Mouse (Mus musculus): ENCODE measurements around the gene Syk. TPM values are rescaled to one million over a fixed set of nuclear protein-coding genes. Genes with fewer than 3 reads are reported as not detected.
A peak's percentile ranks its signal among the peaks of the same experiment; 100 is the strongest.

Gene Syk
- polyA plus RNA-seq, 1 experiment from 2014 or later = 3.4 TPM

DNA sequence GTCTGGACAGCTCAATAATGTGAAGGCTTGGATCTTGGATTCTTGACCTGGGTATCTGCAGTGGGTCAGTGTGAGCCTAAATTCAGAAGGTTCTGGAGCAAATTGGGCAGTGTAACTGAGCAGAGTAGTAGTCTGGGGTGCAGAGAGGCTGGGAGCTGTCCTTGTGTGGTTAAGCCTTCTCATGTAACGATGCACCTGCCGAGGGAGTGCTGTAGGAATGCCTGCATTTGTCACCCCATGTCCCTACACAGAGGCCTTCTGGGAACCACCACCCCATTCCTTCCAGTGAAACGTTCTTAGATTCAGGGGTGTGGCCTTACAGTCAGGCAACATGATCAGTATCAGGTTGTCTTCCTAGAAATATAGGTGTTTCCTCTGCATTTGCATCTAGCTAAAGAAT is 30.3 kb downstream of the Syk start:
- 64% methylated on average over 3 of the region's 3 CpGs for WGBS
- H3K27me3 ChIP-seq (replicated peaks; ENCODE audit: control insufficient read depth, insufficient read depth, low read length) = no peaks in the 10 kb centered on the region
- H3K27ac ChIP-seq (ENCODE audit: low read depth) = no peak overlapping the region
- H3K9ac ChIP-seq (ENCODE audit: low read length) = no peak overlapping the region
- no peaks in the 10 kb centered on the region for H3K36me3 ChIP-seq (ENCODE audit: control insufficient read depth, insufficient read depth, low read length)
- DNase-seq (ENCODE audit: low spot score) (no peak), ATAC-seq (replicated peaks; ENCODE audit: low FRiP score, low TSS enrichment, low read depth) (no peak)
- H3K4me3 ChIP-seq (ENCODE audit: low read depth, low read length) = no peak overlapping the region
- no peaks in the 10 kb centered on the region for H3K9me3 ChIP-seq (ENCODE audit: control insufficient read depth, low read length)
- H3K4me1 ChIP-seq (replicated peaks; ENCODE audit: control insufficient read depth, insufficient read depth, low read length) = no peaks in the 10 kb centered on the region
- no peak overlapping the region for H3K4me2 ChIP-seq (ENCODE audit: low read length)

DNA sequence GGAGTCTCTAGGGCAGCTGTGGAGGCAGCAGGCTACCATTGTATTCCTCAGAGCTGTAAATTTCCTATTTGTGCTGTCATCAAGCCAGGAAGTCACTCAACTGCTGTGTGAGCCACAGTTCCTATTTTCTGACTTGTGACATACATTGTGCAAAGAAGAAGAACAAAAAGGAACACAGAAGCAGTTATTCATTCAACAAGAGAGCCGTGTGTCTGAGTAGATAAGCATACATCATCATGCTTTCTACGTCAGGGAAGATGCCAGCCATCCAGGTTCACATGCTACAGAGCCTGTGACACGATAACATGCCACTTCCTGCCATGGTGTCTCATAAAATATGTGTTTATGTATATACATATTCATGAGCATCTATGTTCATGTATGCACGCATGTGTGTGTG is 32.1 kb downstream of the Syk start:
- Histone ChIP-seq H3K36me3 (ENCODE audit: control insufficient read depth, insufficient read depth, low read length) (no peaks in the 10 kb centered on the region), H3K27ac (ENCODE audit: low read depth) (no peak overlapping the region), H3K4me2 (ENCODE audit: low read length) (no peak overlapping the region), H3K4me1 (replicated peaks; ENCODE audit: control insufficient read depth, insufficient read depth, low read length) (no peaks in the 10 kb centered on the region), H3K4me3 (ENCODE audit: low read depth, low read length) (no peak overlapping the region), H3K27me3 (replicated peaks; ENCODE audit: control insufficient read depth, insufficient read depth, low read length) (no peaks in the 10 kb centered on the region), H3K9me3 (ENCODE audit: control insufficient read depth, low read length) (no peaks in the 10 kb centered on the region), H3K9ac (ENCODE audit: low read length) (no peak overlapping the region)
- 72% methylated on average over 4 of the region's 4 CpGs for WGBS
- ATAC-seq (replicated peaks; ENCODE audit: low FRiP score, low TSS enrichment, low read depth) = no peak
- DNase-seq (ENCODE audit: low spot score) = no peak

DNA sequence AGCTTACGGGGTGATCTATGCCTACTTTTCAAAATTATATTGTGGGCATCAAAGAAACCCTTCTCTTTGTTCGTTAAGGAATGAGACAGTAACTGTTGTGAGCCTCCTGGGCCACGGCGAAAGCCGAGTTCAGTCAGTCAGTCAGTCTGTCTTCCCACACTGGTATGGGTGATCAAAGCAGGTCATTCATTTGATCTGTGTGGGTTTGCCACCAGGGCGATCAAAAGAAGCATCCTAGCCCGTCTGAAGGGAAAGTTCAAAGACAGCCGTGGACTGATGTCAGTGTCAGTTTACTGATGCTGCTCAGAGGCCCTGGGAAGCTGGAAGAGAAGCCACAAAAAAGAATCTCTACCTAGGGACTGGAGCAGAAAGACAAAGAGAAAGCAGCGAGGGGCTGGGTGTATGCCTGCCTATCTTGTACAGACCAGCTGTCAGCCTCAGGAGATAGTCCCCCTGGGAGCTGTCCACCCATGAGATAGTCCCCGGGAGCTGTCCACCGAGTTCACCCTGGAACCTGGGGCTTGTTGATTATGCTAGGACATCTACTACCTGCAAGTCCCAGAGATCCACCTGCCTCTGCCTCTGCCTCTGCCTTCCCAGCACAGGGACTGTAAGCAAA is 34.2 kb downstream of the Syk start:
- Histone ChIP-seq H3K4me3 (ENCODE audit: low read depth, low read length) (no peak overlapping the region), H3K4me1 (replicated peaks; ENCODE audit: control insufficient read depth, insufficient read depth, low read length) (no peaks in the 10 kb centered on the region), H3K9me3 (ENCODE audit: control insufficient read depth, low read length) (no peaks in the 10 kb centered on the region), H3K27me3 (replicated peaks; ENCODE audit: control insufficient read depth, insufficient read depth, low read length) (no peaks in the 10 kb centered on the region), H3K36me3 (ENCODE audit: control insufficient read depth, insufficient read depth, low read length) (no peaks in the 10 kb centered on the region), H3K4me2 (ENCODE audit: low read length) (no peak overlapping the region), H3K9ac (ENCODE audit: low read length) (no peak overlapping the region), H3K27ac (ENCODE audit: low read depth) (no peak overlapping the region)
- ATAC-seq (replicated peaks; ENCODE audit: low FRiP score, low TSS enrichment, low read depth) = no peak
- 67% methylated on average over 11 of the region's 11 CpGs for WGBS
- no peak for DNase-seq (ENCODE audit: low spot score)

DNA sequence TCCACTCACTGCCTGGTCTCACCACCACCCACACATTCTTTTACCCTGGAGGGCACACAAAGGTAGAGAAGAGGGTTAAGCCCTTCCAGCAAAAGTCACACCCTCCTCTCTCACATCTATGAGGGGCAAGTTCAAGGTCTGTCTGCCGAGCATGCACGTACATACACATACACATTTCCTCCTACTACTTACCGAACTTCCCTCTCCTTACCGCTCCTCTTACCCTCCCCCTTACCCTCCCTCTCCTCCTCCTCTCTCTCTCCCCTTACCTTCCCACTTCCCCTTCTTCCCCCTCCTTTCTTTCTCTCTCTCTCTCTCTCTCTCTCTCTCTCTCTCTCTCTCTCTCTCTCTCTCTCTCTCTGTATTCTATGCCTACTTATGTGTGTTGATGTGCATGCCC is 35.6 kb downstream of the Syk start:
- DNase-seq (ENCODE audit: low spot score) (no peak), ATAC-seq (replicated peaks; ENCODE audit: low FRiP score, low TSS enrichment, low read depth) (no peak)
- no peaks in the 10 kb centered on the region for H3K27me3 ChIP-seq (replicated peaks; ENCODE audit: control insufficient read depth, insufficient read depth, low read length)
- H3K4me2 ChIP-seq (ENCODE audit: low read length) = no peak overlapping the region
- no peaks in the 10 kb centered on the region for H3K36me3 ChIP-seq (ENCODE audit: control insufficient read depth, insufficient read depth, low read length)
- H3K9me3 ChIP-seq (ENCODE audit: control insufficient read depth, low read length) = no peaks in the 10 kb centered on the region
- H3K9ac ChIP-seq (ENCODE audit: low read length) = no peak overlapping the region
- no peak overlapping the region for H3K27ac ChIP-seq (ENCODE audit: low read depth)
- H3K4me3 ChIP-seq (ENCODE audit: low read depth, low read length) = no peak overlapping the region
- H3K4me1 ChIP-seq (replicated peaks; ENCODE audit: control insufficient read depth, insufficient read depth, low read length) = no peaks in the 10 kb centered on the region
- 72% methylated on average over 4 of the region's 4 CpGs for WGBS

DNA sequence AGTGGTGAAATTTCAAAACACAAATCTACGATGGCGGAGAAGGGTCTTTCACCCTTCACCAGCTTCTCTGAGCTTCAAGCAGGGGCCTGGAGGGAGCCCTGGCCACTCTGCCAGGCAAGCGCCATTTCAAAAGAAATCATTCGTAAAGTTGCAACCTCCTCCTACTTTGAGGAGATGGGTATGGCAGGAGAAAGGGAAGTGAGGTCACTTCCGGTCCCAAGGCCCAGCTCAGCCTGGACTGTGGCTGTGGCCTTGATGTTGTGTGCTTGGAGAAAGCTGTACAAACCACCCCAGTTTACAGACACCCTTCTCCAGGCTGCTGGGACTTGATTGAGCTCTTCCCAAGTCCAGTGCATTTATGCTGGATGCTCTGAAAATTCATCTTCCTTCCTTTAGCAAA is 36.5 kb downstream of the Syk start:
- H3K4me3 ChIP-seq (ENCODE audit: low read depth, low read length) = no peak overlapping the region
- no peaks in the 10 kb centered on the region for H3K4me1 ChIP-seq (replicated peaks; ENCODE audit: control insufficient read depth, insufficient read depth, low read length)
- no peaks in the 10 kb centered on the region for H3K36me3 ChIP-seq (ENCODE audit: control insufficient read depth, insufficient read depth, low read length)
- H3K9me3 ChIP-seq (ENCODE audit: control insufficient read depth, low read length) = no peaks in the 10 kb centered on the region
- 79% methylated on average over 5 of the region's 5 CpGs for WGBS
- H3K9ac ChIP-seq (ENCODE audit: low read length) = no peak overlapping the region
- no peak for DNase-seq (ENCODE audit: low spot score)
- H3K27me3 ChIP-seq (replicated peaks; ENCODE audit: control insufficient read depth, insufficient read depth, low read length) = no peaks in the 10 kb centered on the region
- no peak overlapping the region for H3K4me2 ChIP-seq (ENCODE audit: low read length)
- ATAC-seq (replicated peaks; ENCODE audit: low FRiP score, low TSS enrichment, low read depth) = no peak
- no peak overlapping the region for H3K27ac ChIP-seq (ENCODE audit: low read depth)

DNA sequence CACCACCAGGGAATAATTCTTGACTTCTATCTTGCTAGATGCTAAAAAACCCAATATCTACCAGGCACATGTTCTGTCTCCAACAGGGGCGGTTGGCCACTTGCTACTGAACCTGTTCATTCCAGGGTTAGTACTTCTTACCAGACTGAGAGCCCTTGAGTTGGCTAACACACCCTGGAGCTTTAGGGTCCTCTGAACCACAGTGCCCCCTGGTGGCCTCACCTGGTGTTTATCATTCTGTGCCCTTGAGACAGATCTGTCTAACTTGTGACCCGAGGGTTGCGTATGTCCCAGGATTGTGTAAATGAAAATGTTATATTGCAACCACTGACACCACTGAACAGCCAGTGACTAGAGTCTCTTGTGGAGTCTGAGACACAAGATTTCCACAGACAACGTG is 41.1 kb downstream of the Syk start:
- Histone ChIP-seq H3K36me3 (ENCODE audit: control insufficient read depth, insufficient read depth, low read length) (no peaks in the 10 kb centered on the region), H3K27ac (ENCODE audit: low read depth) (no peak overlapping the region), H3K9ac (ENCODE audit: low read length) (no peak overlapping the region), H3K27me3 (replicated peaks; ENCODE audit: control insufficient read depth, insufficient read depth, low read length) (no peaks in the 10 kb centered on the region), H3K4me1 (replicated peaks; ENCODE audit: control insufficient read depth, insufficient read depth, low read length) (no peaks in the 10 kb centered on the region), H3K4me2 (ENCODE audit: low read length) (no peak overlapping the region), H3K4me3 (ENCODE audit: low read depth, low read length) (no peak overlapping the region), H3K9me3 (ENCODE audit: control insufficient read depth, low read length) (no peaks in the 10 kb centered on the region)
- ATAC-seq (replicated peaks; ENCODE audit: low FRiP score, low TSS enrichment, low read depth) (no peak), DNase-seq (ENCODE audit: low spot score) (peak; percentile 86)
- WGBS = 55% methylated on average over 4 of the region's 4 CpGs

DNA sequence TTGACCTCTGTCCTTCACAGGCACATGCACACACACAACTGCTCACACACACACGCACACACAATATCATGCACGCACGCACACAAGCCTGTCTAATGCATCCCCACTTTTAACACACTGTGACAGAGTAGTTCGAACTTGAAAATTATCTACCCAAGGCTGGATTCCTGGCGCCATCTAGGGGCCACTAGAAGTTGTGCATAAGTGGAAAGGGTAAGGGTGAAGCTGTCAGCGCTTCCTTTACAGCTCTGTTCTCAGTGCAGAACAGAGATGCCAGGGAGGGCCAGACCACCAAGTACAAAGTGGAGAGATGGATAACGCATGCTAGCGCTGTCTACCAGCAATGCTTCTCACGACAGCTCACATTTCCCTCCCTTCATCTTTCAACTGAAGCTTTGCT is 45.6 kb downstream of the Syk start:
- DNase-seq (ENCODE audit: low spot score) (peak; percentile 76), ATAC-seq (replicated peaks; ENCODE audit: low FRiP score, low TSS enrichment, low read depth) (no peak)
- H3K4me2 ChIP-seq (ENCODE audit: low read length) = no peak overlapping the region

DNA sequence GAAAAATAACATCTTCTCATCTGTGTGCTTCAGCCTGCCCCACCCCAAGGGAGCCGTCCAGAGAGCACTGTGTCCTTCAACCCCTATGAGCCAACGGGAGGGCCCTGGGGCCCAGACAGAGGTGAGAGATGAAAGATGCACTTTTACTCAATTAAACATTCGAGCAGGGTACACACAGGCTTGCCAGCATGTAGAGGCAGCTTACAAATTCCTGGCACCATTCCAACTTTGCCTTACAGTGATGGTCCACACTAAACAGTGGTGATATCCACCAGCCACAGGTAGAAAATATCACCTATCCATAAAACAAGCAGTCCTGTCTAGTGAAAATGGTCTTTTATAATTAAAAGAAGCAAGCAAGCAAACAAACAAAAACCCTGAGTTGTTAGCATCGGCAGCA is 48.7 kb downstream of the Syk start:
- no peak overlapping the region for H3K9ac ChIP-seq (ENCODE audit: low read length)
- WGBS = 45% methylated on average over 4 of the region's 4 CpGs
- DNase-seq (ENCODE audit: low spot score) = no peak

More for the DNA sequence above, 45.6 kb downstream of the Syk start:
- Histone ChIP-seq H3K4me1 (replicated peaks; ENCODE audit: control insufficient read depth, insufficient read depth, low read length) (no peaks in the 10 kb centered on the region), H3K27me3 (replicated peaks; ENCODE audit: control insufficient read depth, insufficient read depth, low read length) (no peaks in the 10 kb centered on the region), H3K4me3 (ENCODE audit: low read depth, low read length) (no peak overlapping the region), H3K9me3 (ENCODE audit: control insufficient read depth, low read length) (no peaks in the 10 kb centered on the region), H3K27ac (ENCODE audit: low read depth) (no peak overlapping the region), H3K9ac (ENCODE audit: low read length) (no peak overlapping the region), H3K36me3 (ENCODE audit: control insufficient read depth, insufficient read depth, low read length) (no peaks in the 10 kb centered on the region)
- WGBS = 34% methylated on average over 9 of the region's 9 CpGs

DNA sequence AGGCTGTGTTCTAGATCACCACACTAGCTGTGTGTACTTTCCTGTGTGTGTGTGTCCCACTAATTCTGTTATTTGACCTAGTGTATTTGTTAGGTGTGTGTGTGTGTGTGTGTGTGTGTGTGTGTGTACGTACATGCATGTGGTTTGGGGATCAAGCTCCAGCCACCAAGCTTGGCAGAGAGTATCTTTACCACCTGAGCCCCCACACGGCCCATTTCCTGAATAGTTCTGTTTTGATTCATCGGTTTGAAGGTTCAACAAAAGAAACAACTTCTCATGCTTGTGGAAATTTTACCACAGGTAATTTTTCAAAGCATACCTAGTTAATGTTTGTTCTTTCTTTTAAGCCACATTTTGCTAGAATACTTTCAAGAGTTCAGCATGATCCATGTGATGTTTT is 52.5 kb downstream of the Syk start:
- no peak for DNase-seq (ENCODE audit: low spot score)

More for the DNA sequence above, 48.7 kb downstream of the Syk start:
- no peak overlapping the region for H3K4me3 ChIP-seq (ENCODE audit: low read depth, low read length)
- no peaks in the 10 kb centered on the region for H3K4me1 ChIP-seq (replicated peaks; ENCODE audit: control insufficient read depth, insufficient read depth, low read length)
- no peaks in the 10 kb centered on the region for H3K27me3 ChIP-seq (replicated peaks; ENCODE audit: control insufficient read depth, insufficient read depth, low read length)
- H3K27ac ChIP-seq (ENCODE audit: low read depth) = no peak overlapping the region
- H3K36me3 ChIP-seq (ENCODE audit: control insufficient read depth, insufficient read depth, low read length) = no peaks in the 10 kb centered on the region
- H3K9me3 ChIP-seq (ENCODE audit: control insufficient read depth, low read length) = no peaks in the 10 kb centered on the region
- H3K4me2 ChIP-seq (ENCODE audit: low read length) = no peak overlapping the region
- ATAC-seq (replicated peaks; ENCODE audit: low FRiP score, low TSS enrichment, low read depth) = no peak

More for the DNA sequence above, 52.5 kb downstream of the Syk start:
- no peaks in the 10 kb centered on the region for H3K9me3 ChIP-seq (ENCODE audit: control insufficient read depth, low read length)
- no peak overlapping the region for H3K27ac ChIP-seq (ENCODE audit: low read depth)
- no peak overlapping the region for H3K9ac ChIP-seq (ENCODE audit: low read length)
- no peaks in the 10 kb centered on the region for H3K36me3 ChIP-seq (ENCODE audit: control insufficient read depth, insufficient read depth, low read length)
- H3K4me3 ChIP-seq (ENCODE audit: low read depth, low read length) = no peak overlapping the region
- no peak for ATAC-seq (replicated peaks; ENCODE audit: low FRiP score, low TSS enrichment, low read depth)
- no peaks in the 10 kb centered on the region for H3K4me1 ChIP-seq (replicated peaks; ENCODE audit: control insufficient read depth, insufficient read depth, low read length)
- H3K4me2 ChIP-seq (ENCODE audit: low read length) = no peak overlapping the region
- no peaks in the 10 kb centered on the region for H3K27me3 ChIP-seq (replicated peaks; ENCODE audit: control insufficient read depth, insufficient read depth, low read length)
- 82% methylated on average over 3 of the region's 3 CpGs for WGBS
